Mouse (Mus musculus): ENCODE measurements around the gene Fnbp4. TPM values are rescaled to one million over a fixed set of nuclear protein-coding genes. Genes with fewer than 3 reads are reported as not detected.

Fnbp4 gene
- polyA plus RNA-seq, 1 experiment, result 12.1 TPM

DNA sequence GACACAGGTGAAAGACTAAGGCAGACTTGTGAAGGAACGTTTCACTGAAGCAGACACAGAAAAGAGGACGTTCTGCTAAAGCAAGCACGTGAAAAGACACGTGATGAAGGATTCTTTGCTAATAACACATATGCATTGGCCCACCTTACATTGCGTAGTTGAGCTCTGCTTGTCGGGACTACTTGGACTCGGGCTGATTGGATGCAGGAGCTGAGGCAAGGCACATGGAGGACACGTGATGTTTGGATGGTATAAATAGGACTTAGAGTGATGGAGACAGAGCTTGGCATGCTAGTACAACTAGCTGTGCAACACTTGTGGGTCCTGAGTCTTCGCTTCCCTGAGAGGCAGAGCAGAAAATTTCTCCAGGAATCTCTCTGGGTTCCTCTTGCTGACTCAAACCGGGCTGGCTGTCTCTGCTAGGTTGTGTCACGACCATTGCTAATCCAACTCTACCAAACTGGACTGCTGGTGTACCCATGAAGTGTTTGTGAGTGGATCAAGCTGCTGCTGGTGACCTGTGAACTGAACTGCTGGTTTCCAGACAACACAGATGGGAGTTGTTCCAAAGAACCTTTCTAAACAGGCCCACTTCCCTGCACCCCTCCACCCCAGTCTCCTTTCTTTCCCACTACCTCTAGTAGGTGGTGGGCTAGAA, 80.5 kb downstream of the Fnbp4 start:
- Histone ChIP-seq H3K4me3 (ENCODE audit: insufficient read depth, poor library complexity, severe bottlenecking) (no peak overlapping the region), H3K79me3 (ENCODE audit: low read depth) (no peaks in the 10 kb centered on the region), H3K27me3 (ENCODE audit: control insufficient read depth, insufficient read depth, insufficient read length) (peaks cover 4% of the 10 kb centered on the region), H3ac (ENCODE audit: control insufficient read depth, insufficient read length, low read depth) (no peak overlapping the region), H3K79me2 (ENCODE audit: control insufficient read depth, insufficient read depth) (no peaks in the 10 kb centered on the region), H3K36me3 (ENCODE audit: control insufficient read depth, insufficient read depth) (no peaks in the 10 kb centered on the region)
- TF ChIP-seq CEBPB (IDR thresholded peaks at IDR 0.05; ENCODE audit: low read depth) (no peak), FOSL1 (IDR thresholded peaks at IDR 0.05; ENCODE audit: insufficient read depth, low read length, poor library complexity, severe bottlenecking) (no peak), USF1 (IDR thresholded peaks at IDR 0.05; ENCODE audit: low read depth) (no peak), MAX (IDR thresholded peaks at IDR 0.05) (no peak), CTCF (IDR thresholded peaks at IDR 0.05; ENCODE audit: control insufficient read depth, insufficient read depth, insufficient read length) (no peak), MYOG (IDR thresholded peaks at IDR 0.05; ENCODE audit: control insufficient read depth, extremely low read depth, insufficient read length) (no peak), MYOD1 (IDR thresholded peaks at IDR 0.05; ENCODE audit: control insufficient read depth, insufficient read length, low read depth) (no peak)

DNA sequence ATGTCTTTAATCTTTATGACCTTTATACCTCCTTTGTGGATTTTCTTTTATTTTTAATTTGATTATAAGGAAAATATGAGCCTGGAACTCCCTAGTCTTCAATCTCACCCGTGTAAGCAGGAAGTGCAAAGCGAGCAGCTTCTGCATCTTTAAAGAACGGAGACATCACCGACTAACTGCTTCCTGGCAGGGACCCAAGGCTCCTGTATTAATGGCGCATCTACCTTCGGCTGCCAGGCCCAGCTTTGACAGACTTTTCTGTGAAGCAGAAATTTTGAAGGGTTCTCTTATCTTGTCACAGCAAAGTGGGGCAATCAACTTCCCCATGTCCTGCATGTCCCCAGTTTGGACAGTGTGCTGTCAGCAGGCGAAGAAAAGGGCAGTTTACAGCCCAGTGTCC, 83.6 kb downstream of the Fnbp4 start:
- no peaks in the 10 kb centered on the region for H3K79me3 ChIP-seq (ENCODE audit: low read depth)
- H3K27me3 ChIP-seq (ENCODE audit: control insufficient read depth, insufficient read depth, insufficient read length), result peaks cover 9% of the 10 kb centered on the region
- no peak for TF ChIP-seq MYOG (IDR thresholded peaks at IDR 0.05; ENCODE audit: control insufficient read depth, extremely low read depth, insufficient read length)
- no peak for TF ChIP-seq MAX (IDR thresholded peaks at IDR 0.05)
- TF ChIP-seq MYOD1 (IDR thresholded peaks at IDR 0.05; ENCODE audit: control insufficient read depth, insufficient read length, low read depth), result no peak
- TF ChIP-seq FOSL1 (IDR thresholded peaks at IDR 0.05; ENCODE audit: insufficient read depth, low read length, poor library complexity, severe bottlenecking), result no peak
- TF ChIP-seq CTCF (IDR thresholded peaks at IDR 0.05; ENCODE audit: control insufficient read depth, insufficient read depth, insufficient read length), result no peak
- TF ChIP-seq USF1 (IDR thresholded peaks at IDR 0.05; ENCODE audit: low read depth), result no peak
- no peak for TF ChIP-seq CEBPB (IDR thresholded peaks at IDR 0.05; ENCODE audit: low read depth)
- no peak overlapping the region for H3ac ChIP-seq (ENCODE audit: control insufficient read depth, insufficient read length, low read depth)
- no peaks in the 10 kb centered on the region for H3K36me3 ChIP-seq (ENCODE audit: control insufficient read depth, insufficient read depth)
- no peak overlapping the region for H3K4me3 ChIP-seq (ENCODE audit: insufficient read depth, poor library complexity, severe bottlenecking)
- no peaks in the 10 kb centered on the region for H3K79me2 ChIP-seq (ENCODE audit: control insufficient read depth, insufficient read depth)

Other genes with a start within 250 kb of the Fnbp4 start
- 1.1 TPM for gene Ptprj, start 164.7 kb upstream of the Fnbp4 start, polyA plus RNA-seq (2012; fragmentation: generic; extraction: Trizol)
- 15.1 TPM for gene Nup160, start 68.2 kb upstream of the Fnbp4 start, polyA plus RNA-seq (2012; fragmentation: generic; extraction: Trizol)
- not detected for gene Agbl2, start 37.4 kb downstream of the Fnbp4 start, polyA plus RNA-seq (2012; fragmentation: generic; extraction: Trizol)
- gene Mtch2, start 101.8 kb downstream of the Fnbp4 start, polyA plus RNA-seq (2012; fragmentation: generic; extraction: Trizol), result 146 TPM
- 0.02 TPM for gene C1qtnf4, start 140.5 kb downstream of the Fnbp4 start, polyA plus RNA-seq (2012; fragmentation: generic; extraction: Trizol)
- 17.3 TPM for gene Kbtbd4, start 159.4 kb downstream of the Fnbp4 start, polyA plus RNA-seq (2012; fragmentation: generic; extraction: Trizol)
- gene Ndufs3, start 159.5 kb downstream of the Fnbp4 start, polyA plus RNA-seq (2012; fragmentation: generic; extraction: Trizol), result 150 TPM
- gene Celf1, start 195.0 kb downstream of the Fnbp4 start, polyA plus RNA-seq (2012; fragmentation: generic; extraction: Trizol), result 34.8 TPM